Mouse (Mus musculus): ENCODE measurements at regions not wholly inside any gene's neighbourhood (a gene's known extent, or its start where the extent isn't known, plus 50 kb on each side); places are given as distances from the start of the nearest gene placed in this dataset.

DNA sequence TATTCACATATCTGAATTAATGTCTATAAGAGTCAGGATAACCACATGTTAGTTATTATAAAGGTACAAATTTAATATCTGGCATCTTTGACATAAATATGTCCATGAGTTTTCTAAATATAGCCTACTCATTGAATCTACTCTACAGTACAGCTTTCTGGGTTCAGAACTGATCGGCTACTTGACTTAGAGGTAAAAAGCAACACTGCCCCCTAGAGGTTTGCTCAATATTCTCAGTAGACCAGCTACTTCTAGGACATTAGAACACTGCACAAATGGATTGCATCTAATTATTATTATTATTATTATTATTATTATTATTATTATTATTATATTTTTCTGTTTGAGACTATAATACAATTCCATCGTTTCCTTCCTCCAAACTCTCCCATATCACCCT lies 418.8 kb upstream of the Tpm3-rs7 start:
- peak; percentile 54 to 72 for DNase-seq

DNA sequence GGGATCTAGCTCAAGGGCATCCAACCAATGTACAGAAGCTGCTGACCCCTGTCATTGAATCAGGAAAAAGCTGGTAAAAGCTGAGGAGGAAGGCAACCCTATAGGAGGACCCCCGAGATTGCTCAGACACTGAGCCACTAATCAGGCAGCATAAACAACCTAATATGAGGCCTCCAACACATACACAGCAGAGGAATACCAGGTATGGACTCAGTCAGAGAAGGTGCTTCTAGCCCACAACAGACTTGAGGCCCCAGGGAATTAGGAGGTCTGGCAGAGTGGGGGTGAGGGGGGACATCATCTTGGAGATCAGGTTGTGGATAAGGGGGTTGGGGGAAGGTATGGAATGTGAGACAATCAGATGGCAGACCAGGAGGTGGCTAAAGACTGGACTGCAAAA lies 413.2 kb upstream of the Tpm3-rs7 start:
- no peak for DNase-seq

DNA sequence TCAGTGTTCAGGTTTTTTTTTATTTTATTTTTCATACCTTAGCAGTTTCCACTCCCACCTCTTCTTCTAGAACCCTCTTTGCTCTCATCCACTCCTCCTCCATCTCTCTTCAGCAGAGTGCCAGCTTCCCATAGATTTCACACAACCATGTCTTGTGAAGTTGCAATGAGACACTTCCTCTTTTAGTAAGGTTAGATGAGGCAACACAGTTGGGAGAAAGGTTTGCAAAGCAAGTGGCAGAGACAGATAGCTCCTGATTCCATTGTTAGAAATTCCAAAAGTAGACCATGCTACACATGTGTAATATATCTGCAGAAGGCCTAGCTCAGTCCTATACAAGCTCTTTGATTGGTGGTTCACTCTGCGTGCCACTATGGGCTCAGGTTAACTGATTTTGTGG lies 397.3 kb upstream of the Tpm3-rs7 start:
- no peak for DNase-seq

Measured in cerebellum, postnatal 10 days (tissue).